Mouse (Mus musculus): Measurements from ENCODE around the gene Txn1. TPM values are rescaled to one million over a fixed set of nuclear protein-coding genes. Genes with fewer than 3 reads are reported as not detected.

Gene Txn1
- polyA plus RNA-seq, 1 experiment: 377 TPM

- Histone ChIP-seq H3K27me3 (replicated peaks; ENCODE audit: control insufficient read depth, insufficient read depth, low read length) (no peaks in the 10 kb centered on the region), H3K27ac (ENCODE audit: insufficient read depth, low read depth, low read length) (no peak overlapping the region), H3K36me3 (ENCODE audit: control insufficient read depth, insufficient read depth, low read length) (no peaks in the 10 kb centered on the region), H3K4me1 (ENCODE audit: control insufficient read depth, insufficient read depth, low read length) (no peaks in the 10 kb centered on the region), H3K4me3 (ENCODE audit: insufficient read depth, low read depth, low read length) (no peak overlapping the region)
- no peak for TF ChIP-seq POLR2A (IDR thresholded peaks at IDR 0.05; ENCODE audit: low read depth, low read length)
- TF ChIP-seq CTCF (conservative IDR thresholded peaks at IDR 0.05; ENCODE audit: insufficient read depth, insufficient read length, low read depth, low read length): no peak
- WGBS: 78% methylated on average over 5 of the region's 5 CpGs
- DNase-seq: no peak
These were observed 53.6 kb downstream of the Txn1 start for GRCm38 (mm10) chr4:57902619-57903018.

- no peaks in the 10 kb centered on the region for H3K27me3 ChIP-seq (replicated peaks; ENCODE audit: control insufficient read depth, insufficient read depth, low read length)
- no peaks in the 10 kb centered on the region for H3K4me1 ChIP-seq (ENCODE audit: control insufficient read depth, insufficient read depth, low read length)
- 1% methylated on average over 4 of the region's 4 CpGs for WGBS
- H3K27ac ChIP-seq (ENCODE audit: insufficient read depth, low read depth, low read length): no peak overlapping the region
- no peaks in the 10 kb centered on the region for H3K36me3 ChIP-seq (ENCODE audit: control insufficient read depth, insufficient read depth, low read length)
- DNase-seq: peak; percentile 43
- TF ChIP-seq POLR2A (IDR thresholded peaks at IDR 0.05; ENCODE audit: low read depth, low read length): no peak
- TF ChIP-seq CTCF (conservative IDR thresholded peaks at IDR 0.05; ENCODE audit: insufficient read depth, insufficient read length, low read depth, low read length): peak; percentile 93
- no peak overlapping the region for H3K4me3 ChIP-seq (ENCODE audit: insufficient read depth, low read depth, low read length)
These were observed 55.0 kb downstream of the Txn1 start for GRCm38 (mm10) chr4:57901210-57901609.

- Histone ChIP-seq H3K4me1 (ENCODE audit: control insufficient read depth, insufficient read depth, low read length) (no peaks in the 10 kb centered on the region), H3K36me3 (ENCODE audit: control insufficient read depth, insufficient read depth, low read length) (no peaks in the 10 kb centered on the region), H3K27me3 (replicated peaks; ENCODE audit: control insufficient read depth, insufficient read depth, low read length) (no peaks in the 10 kb centered on the region), H3K4me3 (ENCODE audit: insufficient read depth, low read depth, low read length) (no peak overlapping the region), H3K27ac (ENCODE audit: insufficient read depth, low read depth, low read length) (no peak overlapping the region)
- DNase-seq: no peak
- WGBS: 65% methylated on average over 3 of the region's 3 CpGs
- no peak for TF ChIP-seq POLR2A (IDR thresholded peaks at IDR 0.05; ENCODE audit: low read depth, low read length)
- TF ChIP-seq CTCF (conservative IDR thresholded peaks at IDR 0.05; ENCODE audit: insufficient read depth, insufficient read length, low read depth, low read length): no peak
These were observed 59.6 kb downstream of the Txn1 start for GRCm38 (mm10) chr4:57896631-57897030.

GRCm38 (mm10) chr4:57895902-57896301 is 60.3 kb downstream of the Txn1 start:
- WGBS: 47% methylated on average over 6 of the region's 6 CpGs
- TF ChIP-seq POLR2A (IDR thresholded peaks at IDR 0.05; ENCODE audit: low read depth, low read length) (no peak), CTCF (conservative IDR thresholded peaks at IDR 0.05; ENCODE audit: insufficient read depth, insufficient read length, low read depth, low read length) (no peak)
- Histone ChIP-seq H3K27ac (ENCODE audit: insufficient read depth, low read depth, low read length) (no peak overlapping the region), H3K4me3 (ENCODE audit: insufficient read depth, low read depth, low read length) (no peak overlapping the region), H3K36me3 (ENCODE audit: control insufficient read depth, insufficient read depth, low read length) (no peaks in the 10 kb centered on the region), H3K27me3 (replicated peaks; ENCODE audit: control insufficient read depth, insufficient read depth, low read length) (no peaks in the 10 kb centered on the region), H3K4me1 (ENCODE audit: control insufficient read depth, insufficient read depth, low read length) (no peaks in the 10 kb centered on the region)
- no peak for DNase-seq

- no peak overlapping the region for H3K4me3 ChIP-seq (ENCODE audit: insufficient read depth, low read depth, low read length)
- no peaks in the 10 kb centered on the region for H3K27me3 ChIP-seq (replicated peaks; ENCODE audit: control insufficient read depth, insufficient read depth, low read length)
- 65% methylated on average over 5 of the region's 5 CpGs for WGBS
- TF ChIP-seq CTCF (conservative IDR thresholded peaks at IDR 0.05; ENCODE audit: insufficient read depth, insufficient read length, low read depth, low read length) (no peak), POLR2A (IDR thresholded peaks at IDR 0.05; ENCODE audit: low read depth, low read length) (no peak)
- no peak for DNase-seq
- H3K4me1 ChIP-seq (ENCODE audit: control insufficient read depth, insufficient read depth, low read length): 0 out of 2 replicates have a peak, but pooled peaks cover 3% of the 10 kb centered on the region
- no peaks in the 10 kb centered on the region for H3K36me3 ChIP-seq (ENCODE audit: control insufficient read depth, insufficient read depth, low read length)
- no peak overlapping the region for H3K27ac ChIP-seq (ENCODE audit: insufficient read depth, low read depth, low read length)
These were observed 61.1 kb downstream of the Txn1 start for GRCm38 (mm10) chr4:57895140-57895539.

Other genes starting within 250 kb of the Txn1 start
- 124 and 126 TPM in 2 replicates for gene Akap2, start 238.8 kb downstream of the Txn1 start, polyA plus RNA-seq (2012; rRNA removed)
- 17.8 and 19.8 TPM in 2 replicates for gene D630039A03Rik, start 40.1 kb downstream of the Txn1 start, polyA plus RNA-seq (2012; rRNA removed)
- gene Txndc8, start 52.7 kb upstream of the Txn1 start, polyA plus RNA-seq (2012; rRNA removed): not detected in 2 replicates